Mouse (Mus musculus): Measurements from ENCODE around the gene Smap1. TPM values are rescaled to one million over a fixed set of nuclear protein-coding genes. Genes with fewer than 3 reads are reported as not detected.

Gene Smap1
- total RNA-seq, 2 experiments from 2014 or later = 140 to 143 TPM

- DNase-seq (ENCODE audit: low spot score in 2 of 2) = no peak
These were observed 81.2 kb downstream of the Smap1 start for GRCm38 (mm10) chr1:23840924-23841323.

- DNase-seq (ENCODE audit: low spot score in 2 of 2) = no peak
These were observed 85.5 kb downstream of the Smap1 start for GRCm38 (mm10) chr1:23836630-23837029.

- peak in 1 of 2 experiments; percentile 27 for DNase-seq (ENCODE audit: low spot score in 2 of 2)
These were observed 87.3 kb downstream of the Smap1 start for GRCm38 (mm10) chr1:23834819-23835218.

DNA sequence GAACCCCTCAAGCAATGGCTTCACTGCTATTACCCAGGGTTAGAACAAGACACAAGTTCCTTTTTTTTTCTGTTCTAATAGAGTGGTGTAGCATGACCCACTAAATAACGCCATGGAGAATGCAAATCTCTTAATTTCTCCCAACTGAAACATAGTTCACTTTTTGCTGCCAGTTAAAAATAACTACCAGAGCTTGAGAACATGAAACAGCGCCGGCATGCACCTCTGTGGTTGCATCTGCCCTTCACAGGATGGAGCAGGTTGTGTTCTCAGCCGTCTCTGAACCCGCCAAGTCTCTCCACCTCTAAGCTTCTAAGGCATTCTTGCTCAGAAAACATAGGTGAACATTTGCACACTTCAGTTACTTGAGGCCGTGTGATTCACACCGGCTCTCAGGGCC is 87.9 kb downstream of the Smap1 start:
- no peak for DNase-seq (ENCODE audit: low spot score in 2 of 2)

DNA sequence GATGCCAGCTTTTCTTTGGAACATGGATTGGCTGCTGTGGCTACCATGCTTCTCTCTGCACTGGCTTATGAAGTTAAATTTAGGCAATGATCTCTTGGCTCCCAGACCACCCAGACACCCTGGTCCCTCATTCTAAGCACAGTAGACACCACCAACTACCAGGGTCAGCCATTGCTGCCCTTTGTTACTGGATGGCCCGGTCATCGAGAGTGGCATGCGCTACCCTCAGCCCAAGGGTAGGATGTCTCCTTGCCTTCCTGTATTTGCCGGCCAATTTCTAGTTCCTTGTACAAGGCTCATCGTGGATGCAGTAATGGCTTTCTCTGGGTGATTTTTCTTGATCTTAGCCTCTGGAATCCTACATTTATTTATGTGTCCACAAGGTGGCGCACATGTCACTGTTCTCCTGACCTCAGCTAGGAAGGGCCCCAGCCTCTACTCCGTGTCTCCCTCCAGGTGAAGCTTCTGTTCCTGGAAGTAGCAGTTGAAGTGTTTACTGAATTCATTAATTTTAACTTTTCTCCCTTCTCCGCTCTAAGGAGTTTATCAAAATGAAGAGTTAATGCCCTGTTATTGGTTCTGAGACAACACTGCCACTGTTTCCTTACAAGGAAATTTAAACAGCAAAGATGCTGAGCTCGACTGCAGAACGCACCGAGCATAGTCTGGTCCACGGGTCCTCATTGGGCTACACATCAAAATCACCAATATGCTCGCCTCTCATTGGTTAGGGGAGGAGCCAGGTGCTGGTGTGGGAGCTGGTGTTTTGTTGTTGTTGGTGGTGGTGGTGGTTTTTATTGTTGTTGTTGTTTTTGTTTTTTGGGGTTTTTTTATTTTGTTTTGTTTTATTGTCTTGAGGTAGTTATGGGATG is 95.0 kb downstream of the Smap1 start:
- DNase-seq (ENCODE audit: low spot score in 2 of 2) = peak; percentile 48 to 71

DNA sequence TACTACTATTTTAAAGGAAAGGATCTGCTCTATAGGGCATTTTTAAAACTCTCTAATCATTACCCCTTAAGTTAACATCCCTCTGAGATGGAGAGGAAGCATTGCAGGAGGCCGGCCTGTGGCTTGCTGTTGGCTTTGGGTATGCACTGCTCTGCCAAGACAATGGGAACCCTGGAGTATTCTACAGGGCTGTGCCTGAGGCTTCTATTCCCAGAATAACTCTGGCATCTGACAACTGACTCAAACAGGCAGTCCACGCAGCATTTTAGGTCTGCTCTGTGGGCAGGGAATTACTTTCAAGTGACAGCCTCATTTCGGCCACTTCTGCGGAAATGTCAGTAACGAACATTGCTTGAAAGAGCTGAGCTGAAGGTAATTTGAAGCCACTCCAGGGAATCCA is 100.5 kb downstream of the Smap1 start:
- no peak for DNase-seq (ENCODE audit: low spot score in 2 of 2)

GRCm38 (mm10) chr1:23798306-23798705 is 123.8 kb downstream of the Smap1 start:
- DNase-seq (ENCODE audit: low spot score in 2 of 2) = no peak

Other genes with a start within 250 kb of the Smap1 start
- gene B3gat2, start 160.6 kb downstream of the Smap1 start, total RNA-seq (2021) = 1 to 10 TPM; 6.9 to 8.6 TPM
- gene Sdhaf4, start 83.3 kb upstream of the Smap1 start, total RNA-seq (2021) = 10 to 100 TPM; 50.2 to 56.9 TPM
- gene Fam135a, start 178.0 kb upstream of the Smap1 start, total RNA-seq (2021) = 10 to 100 TPM; 25.8 to 28.4 TPM